Mouse (Mus musculus) embryonic facial prominence, embryonic 12.5 days (tissue): ENCODE results near the gene Me3. TPM values are rescaled to one million over a fixed set of nuclear protein-coding genes. Genes with fewer than 3 reads are reported as not detected.

ENCODE experiments used
- ATAC-seq: fragments of 200-750 bp; cut with Nextera tagmentation; 2 replicates; pipeline ENCODE4 v1.8.0; 2017; ENCODE audit not compliant: insufficient number of reproducible peaks, insufficient read depth, low FRiP score, low TSS enrichment
- H3K27ac ChIP-seq: fragments of 300-500 bp; sonication (generic); 2 replicates; pipeline ENCODE4 v1.5.1; 2016; ENCODE audit warnings: mild to moderate bottlenecking
- H3K27me3 ChIP-seq: fragments of 300-500 bp; sonication (generic); 2 replicates; pipeline ENCODE4 v1.6.1; 2016; ENCODE audit warnings: mild to moderate bottlenecking, moderate library complexity
- H3K36me3 ChIP-seq: fragments of 300-500 bp; sonication (generic); 2 replicates; pipeline ENCODE4 v1.6.1; 2016; ENCODE audit warnings: mild to moderate bottlenecking
- H3K4me1 ChIP-seq: fragments of 300-500 bp; sonication (generic); 2 replicates; pipeline ENCODE4 v1.6.1; 2016
- H3K4me2 ChIP-seq: fragments of 300-500 bp; sonication (generic); replicated peaks from 2 replicates; pipeline ENCODE4 v1.6.1; 2016; ENCODE audit warnings: mild to moderate bottlenecking, moderate library complexity
- H3K4me3 ChIP-seq: fragments of 300-500 bp; sonication (generic); 2 replicates; pipeline ENCODE4 v1.5.1; 2016; ENCODE audit warnings: mild to moderate bottlenecking
- H3K9ac ChIP-seq: fragments of 300-500 bp; sonication (generic); 2 replicates; pipeline ENCODE4 v1.6.1; 2016; ENCODE audit warnings: mild to moderate bottlenecking, moderate library complexity
- H3K9me3 ChIP-seq: fragments of 300-500 bp; sonication (generic); 2 replicates; pipeline ENCODE4 v1.6.1; 2016; ENCODE audit warnings: mild to moderate bottlenecking, moderate library complexity
- WGBS: fragments of 180-500 bp; shearing (Covaris S2); methylation state at CpG from one replicate; pipeline ENCODE4 v1.1.7; 2016; 5-methylcytosine and 5-hydroxymethylcytosine counted together
- polyA plus RNA-seq: library from polyadenylated mRNA; unstranded; fragments of >200 nt; fragmentation: Nextera tagmentation; extraction: Ambion mirVana; gene quantifications from 2 replicates; pipeline ENCODE4 v1.2.1, GENCODE M21; 2016

Me3 gene
- polyA plus RNA-seq, 1 experiment from 2014 or later: 1.7 TPM

DNA sequence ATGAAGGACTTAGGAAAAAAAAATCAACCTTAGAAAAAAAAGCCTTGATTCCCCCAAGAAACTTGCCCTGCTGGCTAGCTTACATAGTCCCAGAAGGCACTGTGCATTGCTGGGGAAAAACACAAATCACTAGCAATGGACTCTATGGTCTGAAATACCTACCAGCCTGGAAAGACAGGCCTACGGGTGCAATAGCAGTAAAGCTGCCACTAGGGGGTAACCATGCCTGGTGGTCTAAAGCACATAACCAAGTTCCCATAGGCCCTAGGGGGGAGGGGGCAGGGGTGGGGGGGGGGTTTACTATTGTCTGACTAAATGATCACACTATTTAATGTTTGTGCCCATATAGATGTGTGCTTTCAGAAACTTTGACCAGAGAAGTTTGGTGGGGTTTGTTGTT lies 232.6 kb downstream of the Me3 start:
- H3K27ac ChIP-seq: no peak overlapping the region
- no peaks in the 10 kb centered on the region for H3K4me1 ChIP-seq
- WGBS: 77% methylated on average over 1 of the region's 1 CpGs
- no peaks in the 10 kb centered on the region for H3K9me3 ChIP-seq
- no peaks in the 10 kb centered on the region for H3K36me3 ChIP-seq
- no peak overlapping the region for H3K4me2 ChIP-seq
- H3K27me3 ChIP-seq: no peaks in the 10 kb centered on the region
- ATAC-seq: no peak
- no peak overlapping the region for H3K4me3 ChIP-seq
- no peak overlapping the region for H3K9ac ChIP-seq

DNA sequence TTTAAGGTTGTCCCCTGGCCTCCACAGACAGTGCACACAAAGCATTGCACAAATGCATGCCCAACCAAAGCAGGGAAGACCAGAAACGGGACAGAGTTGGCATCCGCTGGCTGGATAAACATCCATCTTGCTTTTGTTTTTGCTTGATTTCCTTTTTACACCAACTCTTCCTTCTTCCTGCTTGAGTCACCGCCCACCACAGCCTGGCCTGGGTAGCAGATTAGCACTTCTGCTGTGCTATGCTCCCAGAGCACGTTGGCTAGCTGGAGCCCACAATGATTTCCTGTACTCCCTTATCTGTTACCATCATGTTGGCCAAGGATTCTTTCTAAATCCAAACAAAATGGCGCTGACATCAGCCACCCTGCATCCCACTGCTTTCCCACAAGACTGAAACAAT lies 235.0 kb downstream of the Me3 start:
- no peaks in the 10 kb centered on the region for H3K27me3 ChIP-seq
- 81% methylated on average over 5 of the region's 5 CpGs for WGBS
- no peak for ATAC-seq
- no peaks in the 10 kb centered on the region for H3K36me3 ChIP-seq
- no peaks in the 10 kb centered on the region for H3K4me1 ChIP-seq
- no peak overlapping the region for H3K4me2 ChIP-seq
- H3K27ac ChIP-seq: no peak overlapping the region
- H3K9me3 ChIP-seq: no peaks in the 10 kb centered on the region
- H3K9ac ChIP-seq: no peak overlapping the region
- no peak overlapping the region for H3K4me3 ChIP-seq

DNA sequence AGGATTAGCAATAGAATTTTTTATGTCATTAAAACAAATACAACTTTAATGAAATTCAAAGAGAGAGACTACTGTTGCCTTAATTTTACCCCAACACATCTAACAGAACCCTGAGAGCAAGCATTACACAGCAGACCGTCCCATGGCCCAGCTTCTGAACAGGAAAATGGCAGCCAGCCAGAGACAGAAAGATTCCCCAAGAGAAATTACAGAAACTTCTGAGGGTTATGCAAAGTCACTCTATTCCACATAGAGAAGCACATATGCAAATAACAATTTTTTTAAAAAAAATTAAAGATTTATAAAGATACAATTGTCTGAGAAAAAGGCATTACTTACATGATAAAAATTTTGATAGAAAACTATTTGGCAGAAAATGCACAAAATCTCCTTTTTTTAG lies 247.5 kb downstream of the Me3 start:
- ATAC-seq: no peak
- Histone ChIP-seq H3K27me3 (no peaks in the 10 kb centered on the region), H3K9ac (no peak overlapping the region), H3K4me1 (no peaks in the 10 kb centered on the region), H3K36me3 (no peaks in the 10 kb centered on the region), H3K4me3 (no peak overlapping the region), H3K9me3 (no peaks in the 10 kb centered on the region), H3K4me2 (no peak overlapping the region), H3K27ac (no peak overlapping the region)
- 60% methylated on average over 1 of the region's 1 CpGs for WGBS

DNA sequence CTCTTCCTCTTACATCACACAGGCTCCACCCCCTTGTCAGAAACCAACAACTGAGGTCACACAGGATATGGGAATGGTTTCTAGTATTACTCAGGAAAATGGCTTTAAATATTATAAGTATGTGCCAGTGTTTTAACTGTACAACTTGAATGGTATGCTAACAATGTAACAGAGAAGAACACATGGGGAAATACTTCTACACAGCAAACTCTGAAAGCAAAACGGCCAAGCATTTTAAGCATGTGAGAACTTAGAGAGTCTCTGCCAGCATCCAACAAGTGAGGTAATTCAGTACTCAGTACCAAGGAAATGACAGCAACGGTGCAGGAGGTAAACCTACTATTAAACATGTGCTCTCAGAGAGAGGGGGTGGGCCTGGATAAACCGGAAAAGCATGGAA lies 252.4 kb downstream of the Me3 start:
- WGBS: 68% methylated on average over 3 of the region's 3 CpGs
- Histone ChIP-seq H3K9ac (no peak overlapping the region), H3K9me3 (no peaks in the 10 kb centered on the region), H3K4me1 (no peaks in the 10 kb centered on the region), H3K27me3 (no peaks in the 10 kb centered on the region), H3K27ac (no peak overlapping the region), H3K4me3 (no peak overlapping the region), H3K36me3 (no peaks in the 10 kb centered on the region), H3K4me2 (no peak overlapping the region)
- ATAC-seq: no peak

DNA sequence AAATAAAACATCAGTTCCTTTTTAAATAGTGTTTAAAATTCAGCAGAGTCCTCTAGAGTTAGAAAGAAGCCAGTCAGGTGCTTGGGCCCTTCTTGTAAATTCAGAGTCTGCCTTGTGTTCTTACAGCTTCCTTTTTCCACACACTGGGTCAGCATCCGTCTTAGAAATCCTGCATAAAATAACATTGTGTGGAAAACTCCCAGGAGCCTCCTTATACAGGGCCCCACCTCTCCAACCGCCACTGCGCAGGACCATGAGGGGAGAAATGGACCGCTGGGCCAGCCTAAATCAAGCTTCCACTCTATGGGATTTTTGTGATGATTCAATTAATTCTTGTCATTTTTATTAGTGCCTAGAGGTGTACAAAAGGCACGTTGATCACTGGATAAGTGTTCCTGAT lies 259.2 kb downstream of the Me3 start:
- no peaks in the 10 kb centered on the region for H3K27me3 ChIP-seq
- WGBS: 77% methylated on average over 5 of the region's 5 CpGs
- no peak overlapping the region for H3K27ac ChIP-seq
- no peaks in the 10 kb centered on the region for H3K36me3 ChIP-seq
- no peak overlapping the region for H3K4me2 ChIP-seq
- no peak overlapping the region for H3K4me3 ChIP-seq
- no peaks in the 10 kb centered on the region for H3K9me3 ChIP-seq
- no peak for ATAC-seq
- no peak overlapping the region for H3K9ac ChIP-seq
- no peaks in the 10 kb centered on the region for H3K4me1 ChIP-seq

DNA sequence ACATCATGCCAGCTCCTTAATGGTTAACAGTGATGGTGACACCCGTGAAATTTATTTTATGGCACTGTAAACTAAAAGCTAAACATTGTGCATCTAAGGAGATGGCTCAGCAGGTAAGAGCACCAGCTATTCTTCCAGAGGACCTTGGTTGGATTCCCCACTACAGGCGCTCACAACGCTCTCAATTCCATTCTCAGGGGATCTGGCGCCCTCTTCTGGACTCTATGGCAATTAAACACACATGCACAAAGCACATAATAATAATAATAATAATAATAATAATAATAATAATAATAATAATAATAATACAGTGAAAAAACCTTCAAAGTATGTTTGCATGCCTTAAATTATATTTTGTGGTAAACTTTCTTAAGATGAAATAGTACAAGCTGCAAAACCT lies 259.7 kb downstream of the Me3 start:
- Histone ChIP-seq H3K4me2 (no peak overlapping the region), H3K4me1 (no peaks in the 10 kb centered on the region), H3K4me3 (no peak overlapping the region), H3K27me3 (no peaks in the 10 kb centered on the region), H3K9me3 (no peaks in the 10 kb centered on the region), H3K27ac (no peak overlapping the region), H3K36me3 (no peaks in the 10 kb centered on the region), H3K9ac (no peak overlapping the region)
- ATAC-seq: no peak
- WGBS: 36% methylated on average over 4 of the region's 4 CpGs

DNA sequence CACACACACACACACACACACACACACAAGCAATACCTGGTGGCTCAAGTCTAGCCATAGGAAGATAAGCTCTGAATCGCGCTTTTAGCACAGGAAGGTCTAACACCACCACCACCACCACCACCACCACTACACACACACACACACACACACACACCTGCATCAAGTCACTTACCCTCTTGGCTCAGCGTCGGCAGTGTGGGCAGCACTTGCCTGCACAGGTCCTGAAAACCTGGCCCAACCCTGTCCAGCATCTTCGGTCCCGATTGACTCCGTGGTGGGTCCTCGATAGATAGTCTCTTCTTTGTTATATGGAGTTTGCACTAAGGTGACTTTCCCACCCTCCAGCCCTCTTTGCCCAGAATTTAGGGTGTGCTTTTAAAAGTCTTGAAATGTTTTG lies 270.8 kb downstream of the Me3 start:
- H3K9me3 ChIP-seq: no peaks in the 10 kb centered on the region
- 85% methylated on average over 8 of the region's 8 CpGs for WGBS
- peak overlapping the region; percentile 36 for H3K4me2 ChIP-seq
- no peaks in the 10 kb centered on the region for H3K36me3 ChIP-seq
- no peak overlapping the region for H3K27ac ChIP-seq
- ATAC-seq: no peak
- H3K4me1 ChIP-seq: 0 out of 2 replicates have a peak, but pooled peaks cover 9% of the 10 kb centered on the region
- no peak overlapping the region for H3K9ac ChIP-seq
- no peaks in the 10 kb centered on the region for H3K27me3 ChIP-seq
- no peak overlapping the region for H3K4me3 ChIP-seq

DNA sequence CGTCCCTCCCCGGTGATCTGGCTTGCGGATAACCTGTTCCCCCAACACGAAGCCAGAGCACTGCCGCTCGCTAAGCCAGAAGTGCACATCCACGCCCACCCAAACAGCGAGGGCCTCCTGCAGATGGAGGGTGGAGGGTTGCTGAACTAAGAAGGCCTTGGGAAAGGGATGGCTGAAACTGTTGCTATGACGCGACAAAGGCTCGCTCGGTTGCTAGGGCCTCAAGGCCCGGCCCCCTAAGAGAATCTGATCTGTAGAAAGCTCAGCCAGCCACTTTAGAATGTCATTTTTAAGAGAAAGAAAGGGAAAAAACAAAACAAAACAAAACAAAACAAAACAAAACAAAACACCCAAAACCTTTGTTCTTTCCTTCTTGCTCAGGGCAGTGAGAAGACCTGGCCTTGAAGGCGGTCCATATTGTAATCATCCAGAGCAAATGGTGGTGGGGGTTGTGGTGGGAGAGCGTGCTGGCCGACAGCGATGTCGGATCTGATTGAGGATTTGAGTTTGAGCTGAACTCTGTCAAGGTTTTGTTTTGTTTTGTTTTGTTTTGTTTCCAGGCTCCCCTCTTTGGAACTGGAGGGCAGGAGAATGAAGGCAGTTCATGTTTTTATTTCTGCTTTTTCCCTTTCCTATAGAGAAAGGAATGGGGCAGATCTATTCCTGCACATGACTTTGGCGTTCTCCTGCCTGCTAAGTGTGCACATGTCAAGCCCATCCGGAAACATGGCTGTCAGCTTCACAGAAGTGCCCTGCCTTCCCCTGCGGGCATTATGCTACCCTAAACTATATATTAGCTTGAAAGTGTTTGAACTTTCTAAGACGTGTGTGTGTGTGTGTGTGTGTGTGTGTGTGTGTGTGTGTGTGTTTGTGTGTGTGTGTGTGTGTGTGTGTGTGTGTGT lies 271.5 kb downstream of the Me3 start, which contains the start of gene Ccdc81:
TSS of gene Ccdc81 (minus strand) at position 188 of the 902 bp plus-strand sequence.
- no peak within 1 kb of the TSS for H3K9ac ChIP-seq
- no peaks in the 10 kb centered on the region for H3K36me3 ChIP-seq
- 31% methylated on average over 22 of the region's 22 CpGs for WGBS
- H3K9me3 ChIP-seq: no peaks in the 10 kb centered on the region
- H3K4me2 ChIP-seq: peak within 1 kb of the TSS; percentile 36
- no peak within 1 kb of the TSS for H3K27ac ChIP-seq
- H3K27me3 ChIP-seq: no peaks in the 10 kb centered on the region
- ATAC-seq: peak; percentile 83
- H3K4me1 ChIP-seq: peaks cover 14% of the 10 kb centered on the region; the same call in 1 of the 2 replicates
- no peak within 1 kb of the TSS for H3K4me3 ChIP-seq

Other genes starting within 250 kb of the Me3 start
- gene Tmem135, start 228.2 kb upstream of the Me3 start, polyA plus RNA-seq: 22.7 and 23.0 TPM in 2 replicates
- 13.2 and 15.2 TPM in 2 replicates for gene Fzd4, start 228.0 kb upstream of the Me3 start, polyA plus RNA-seq
- gene Prss23, start 105.2 kb upstream of the Me3 start, polyA plus RNA-seq: 74.5 and 81.4 TPM in 2 replicates